8 mouse cellular contexts compared by ENCODE assay signal in the genomic region with DNA sequence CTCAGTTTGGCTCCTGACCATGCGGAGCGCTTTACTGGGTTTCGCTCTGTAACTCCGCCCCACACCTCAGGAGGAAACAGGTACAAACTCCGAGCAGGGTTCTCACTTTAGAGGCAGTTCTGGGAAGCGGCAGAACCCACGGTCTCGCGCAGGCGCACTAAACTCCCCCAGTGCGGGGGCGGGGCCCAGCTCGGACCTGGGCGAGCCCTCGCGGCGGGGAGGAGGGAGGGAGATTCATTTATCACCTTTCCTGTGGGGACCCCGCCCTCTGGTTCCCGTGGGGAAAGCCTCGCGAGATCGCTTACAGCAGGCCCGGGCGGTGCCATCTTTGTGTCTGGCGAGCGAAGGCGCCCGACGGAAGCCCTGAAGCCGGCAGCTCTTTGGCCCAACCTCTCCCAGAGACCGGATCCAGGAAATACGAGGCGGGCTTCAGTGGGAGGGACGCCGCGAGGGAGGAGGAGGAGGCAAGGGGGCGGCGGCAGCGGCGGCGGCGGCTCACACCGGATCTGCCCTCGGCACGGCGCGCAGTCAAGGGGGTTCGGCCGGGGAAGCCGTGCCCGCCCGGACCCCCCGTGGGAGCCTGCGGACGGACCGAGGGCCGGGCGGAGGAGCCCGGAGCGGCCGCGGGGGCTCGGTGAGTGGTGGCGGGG. TPM values are rescaled to one million over a fixed set of nuclear protein-coding genes. Genes with fewer than 3 reads are reported as not detected.
DNase-seq lines count a peak whose midpoint lies in the region; ATAC-seq lines count a peak whose summit lies in the region.

A gene (plus strand): TSS at position 491 of the 650 bp plus-strand sequence.

- peak; percentile 97 for ATAC-seq in megakaryocyte progenitor cell, adult 5-6 weeks (replicated peaks; ENCODE audit: poor library complexity)

- DNase-seq in adipocyte (ENCODE audit: low spot score): peak; percentile 94
- peak; percentile 90 for DNase-seq in embryo, embryonic 10 days (ENCODE audit: low spot score)
- DNase-seq in gastrocnemius, postnatal 10 days: peak; percentile 90
- DNase-seq in induced T-regulatory cell, adult 2 months (ENCODE audit: low read depth): peak; percentile 95
- DNase-seq in left cerebral cortex, adult 9 months (ENCODE audit: low spot score in 2 of 2): peak; percentile 86 to 94
- peak; percentile 88 for DNase-seq in right cerebral cortex, postnatal 14 days
- peak; percentile 88 to 94 for DNase-seq in urinary bladder, postnatal 36 days (ENCODE audit: low spot score in 2 of 2)

RNA-seq across cellular contexts. Expression of the gene that starts here (rescaled TPM):
- total RNA-seq in gastrocnemius, postnatal 10 days (2021): 1 to 10 TPM; 3.9 to 4.4 TPM
- 13.2 and 15.5 TPM in 2 replicates for total RNA-seq in megakaryocyte progenitor cell, adult 5-6 weeks (2015)
- 6.1 and 8.2 TPM in 2 replicates for total RNA-seq in megakaryocyte progenitor cell, adult 5-6 weeks (2017)

Comparison
In these comparisons a context has a peak if more than half of its experiments do, and no peak if none do; other contexts are left out.
1. Peak in every context shown above with its lines: DNase-seq and ATAC-seq.